Mouse (Mus musculus): Measurements from ENCODE around the gene Cntnap2.

- TF ChIP-seq CTCF (conservative IDR thresholded peaks at IDR 0.05; ENCODE audit: low read length) = no peak
- TF ChIP-seq NANOG (IDR thresholded peaks at IDR 0.05; ENCODE audit: borderline replicate concordance, low read length) = no peak
- no peak for TF ChIP-seq POU5F1 (IDR thresholded peaks at IDR 0.05; ENCODE audit: borderline replicate concordance, low read length)
Observed at GRCm38 (mm10) chr6:45979171-45979570, 920.0 kb downstream of the Cntnap2 start.
